Mouse (Mus musculus) adrenal gland, postnatal 10 days (tissue): ENCODE data around the gene S1pr5. TPM values are rescaled to one million over a fixed set of nuclear protein-coding genes. Genes with fewer than 3 reads are reported as not detected.
"Not testable (repeated sequence)": the region's sequence is repeated elsewhere in the genome, so short reads cannot be mapped to it uniquely, and the experiment has no call there.

Experiments
- DNase-seq: peaks from one replicate; pipeline ENCODE4 v3.0.0; 2021; ENCODE audit warnings: mixed read lengths
- long read RNA-seq, 2 experiments: library from polyadenylated mRNA; stranded (forward); transcript quantifications; one replicate each; pipeline ENCODE4 v2.0.0; 2021
- total RNA-seq, 2 experiments: library from RNA; stranded (reverse); gene quantifications; 2 replicates each; pipeline ENCODE4 v1.2.3; 2021

S1pr5 gene
- 1 to 10 TPM; 1.4 to 1.7 TPM for total RNA-seq
- long read RNA-seq, experiment 1, partial matches to known transcripts: 0 of 1 reads
- long read RNA-seq, experiment 1, other reads (novel, unspliced or antisense): 0 of 1 reads
- long read RNA-seq, experiment 2, partial matches to known transcripts: 1 of 4 reads
- long read RNA-seq, experiment 2, other reads (novel, unspliced or antisense): 2 of 4 reads

DNA sequence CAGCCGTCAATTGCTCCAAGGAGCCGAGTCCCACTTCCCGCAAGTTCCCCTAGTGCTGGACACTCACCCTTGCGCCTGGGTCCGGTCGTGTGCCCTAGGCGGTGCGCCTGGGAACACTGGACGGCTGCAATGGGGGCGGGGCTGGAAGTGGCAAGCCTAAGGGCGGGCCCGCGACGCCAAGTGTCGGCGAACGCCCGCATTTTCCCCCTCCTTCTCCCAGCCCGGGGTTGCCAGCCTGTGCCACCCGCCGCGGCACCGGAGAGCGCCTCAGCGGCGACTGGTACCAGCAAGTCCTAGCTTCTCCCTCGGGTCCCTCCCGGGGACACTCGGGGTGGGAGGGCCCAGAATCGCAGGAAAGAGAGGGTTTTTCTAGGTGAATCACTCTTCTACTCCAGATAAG is at the start of gene S1pr5:
Gene S1pr5, minus strand, starts transcription at position 118 of the 400 bp plus-strand sequence.
- peak; percentile 83 for DNase-seq

- no peak for DNase-seq
Observed at GRCm38 (mm10) chr9:21292271-21292670, 44.0 kb upstream of the S1pr5 start.

GRCm38 (mm10) chr9:21291868-21292267 is 43.6 kb upstream of the S1pr5 start:
- not testable (repeated sequence) for DNase-seq

DNA sequence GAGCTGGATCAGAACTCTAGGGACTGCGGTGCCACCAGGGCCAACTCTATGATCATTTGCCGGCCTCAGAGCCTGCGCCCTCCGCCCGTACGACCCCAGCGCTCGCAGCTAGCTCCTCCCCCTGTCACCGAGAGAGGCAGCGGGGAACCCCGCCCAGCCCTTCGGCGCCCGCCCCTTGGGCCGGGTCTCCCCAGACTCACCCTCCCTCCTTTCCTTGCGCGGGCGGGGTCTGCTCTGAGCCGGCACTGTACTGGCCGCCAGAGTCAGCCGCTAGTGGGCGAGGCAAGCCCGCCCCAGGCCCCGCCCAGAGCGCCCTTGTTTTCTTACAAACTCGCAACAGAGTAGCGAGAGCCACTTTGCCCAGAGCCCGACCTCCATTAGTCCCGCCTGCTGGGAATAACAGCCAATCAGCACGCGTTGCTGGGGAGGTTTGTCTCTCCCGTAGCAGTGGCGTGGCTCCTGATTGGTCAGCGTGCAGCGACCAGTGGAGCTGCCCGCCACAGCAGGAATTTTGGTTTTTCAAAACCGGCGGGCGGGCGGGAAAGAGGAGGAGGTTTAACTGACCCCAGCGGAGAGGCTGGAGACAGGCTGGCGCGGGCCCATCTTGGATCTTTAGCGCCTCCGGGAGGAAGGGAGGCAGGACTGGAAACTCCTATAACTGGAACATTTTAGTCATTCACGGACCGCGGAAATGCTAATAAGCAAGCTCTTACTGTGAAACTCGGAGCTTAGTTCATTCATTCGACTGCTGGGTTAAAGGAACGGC is 43.0 kb upstream of the S1pr5 start, which contains the start of gene Cdkn2d:
Gene Cdkn2d, minus strand, starts transcription at position 386 of the 766 bp plus-strand sequence.
- DNase-seq: peak; percentile 100

- no peak for DNase-seq
Observed at GRCm38 (mm10) chr9:21290589-21290988, 42.3 kb upstream of the S1pr5 start.

DNA sequence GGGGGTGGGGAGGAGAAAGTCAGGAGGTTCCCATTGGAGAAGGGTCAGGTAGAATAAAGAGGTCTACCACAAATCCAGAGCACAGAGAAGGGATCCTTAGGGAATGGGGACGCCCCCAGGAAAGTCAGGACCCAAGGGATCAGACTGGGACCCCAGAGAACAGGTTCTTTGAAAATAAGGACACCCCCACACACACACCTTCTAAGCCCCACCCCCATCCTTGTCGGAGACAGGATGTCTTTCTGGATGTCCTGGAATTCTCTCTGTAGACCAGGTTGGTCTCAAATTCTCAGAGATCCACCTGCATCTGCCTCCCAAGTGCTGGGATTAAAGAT is 41.1 kb upstream of the S1pr5 start:
- no peak for DNase-seq

GRCm38 (mm10) chr9:21288404-21289336 is 40.4 kb upstream of the S1pr5 start:
- DNase-seq: peak; percentile 51

DNA sequence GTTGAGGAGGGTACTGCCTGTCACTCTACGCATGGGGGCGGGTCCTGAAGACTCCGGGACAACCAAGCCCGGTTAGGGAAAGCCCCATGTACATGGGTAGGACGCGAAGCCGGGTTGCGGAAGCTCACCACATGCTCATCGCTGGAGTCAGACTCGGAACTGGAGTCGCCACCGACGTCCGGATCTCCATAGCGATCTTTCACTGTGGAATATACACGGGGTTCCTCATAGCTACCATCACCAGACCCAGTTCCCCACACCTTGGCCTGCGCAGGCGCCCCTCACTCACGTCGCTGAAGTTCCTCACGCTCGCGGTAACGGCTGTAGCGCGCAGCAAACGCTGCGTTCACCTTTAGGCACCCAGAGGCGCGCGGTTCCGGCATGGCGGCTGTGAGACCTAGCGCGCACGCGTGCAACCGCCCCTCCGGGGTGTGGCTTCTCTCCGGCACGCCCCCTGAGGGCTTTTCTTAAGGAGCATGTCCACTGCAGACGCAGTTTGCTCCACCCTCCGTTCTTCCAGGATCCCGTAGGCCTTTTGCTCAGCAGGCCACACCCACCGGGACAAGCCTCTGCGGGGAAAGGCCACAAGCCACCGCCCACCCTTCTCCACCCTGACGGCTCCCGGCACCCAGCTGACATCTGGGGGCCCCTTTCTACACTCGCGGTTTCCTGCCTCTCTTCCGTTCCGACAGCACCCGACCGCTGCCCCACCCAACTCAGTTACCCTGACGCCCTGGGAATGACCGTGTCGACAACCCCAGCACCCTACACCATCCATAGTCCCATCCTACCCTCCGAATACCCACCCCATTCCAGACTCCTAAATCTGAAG is 39.5 kb upstream of the S1pr5 start, which contains the start of gene Kri1:
Gene Kri1, minus strand, starts transcription at position 399 of the 832 bp plus-strand sequence.
- DNase-seq: peak; percentile 98

DNA sequence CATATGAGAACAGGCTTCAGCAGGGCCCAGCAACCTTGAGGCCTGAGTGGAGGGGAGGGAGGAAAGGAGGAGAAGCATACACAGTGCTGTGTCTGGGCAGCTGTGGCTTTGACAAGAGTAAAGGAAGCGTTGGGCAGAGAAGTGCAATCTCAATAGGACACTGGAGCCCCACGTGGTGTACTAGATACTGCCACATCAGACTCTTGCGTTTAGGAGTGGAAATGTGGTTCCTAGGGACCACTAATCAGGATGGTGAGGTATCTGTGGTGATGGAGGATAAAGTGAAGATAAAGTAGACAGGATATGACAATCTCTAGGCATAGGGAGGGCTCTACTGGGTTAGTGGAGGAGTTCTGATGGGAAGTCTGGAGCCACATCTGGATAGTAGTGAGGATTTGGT is 38.5 kb upstream of the S1pr5 start:
- no peak for DNase-seq

GRCm38 (mm10) chr9:21283994-21284393 is 35.8 kb upstream of the S1pr5 start:
- no peak for DNase-seq

DNA sequence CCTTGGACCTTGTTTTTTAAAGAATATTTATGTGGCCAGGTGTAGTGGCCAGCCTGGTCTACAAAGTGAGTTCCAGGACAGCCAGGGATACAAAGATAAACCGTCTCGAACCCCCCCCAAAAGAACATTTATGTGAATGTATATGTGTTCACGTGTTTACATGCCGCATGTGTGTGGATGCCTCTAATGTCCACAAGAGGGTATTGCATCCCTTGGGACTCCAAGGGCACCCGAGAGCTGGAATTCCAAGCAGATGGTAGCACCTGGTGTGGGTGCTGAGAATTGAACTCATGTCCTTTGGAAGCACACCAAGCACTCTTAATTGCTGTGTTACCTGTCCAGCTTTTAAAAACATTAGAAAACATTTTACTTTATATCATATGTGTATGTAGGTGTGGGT is 35.3 kb upstream of the S1pr5 start:
- DNase-seq: no peak

GRCm38 (mm10) chr9:21277776-21278175 is 29.5 kb upstream of the S1pr5 start:
- DNase-seq: peak; percentile 72

DNA sequence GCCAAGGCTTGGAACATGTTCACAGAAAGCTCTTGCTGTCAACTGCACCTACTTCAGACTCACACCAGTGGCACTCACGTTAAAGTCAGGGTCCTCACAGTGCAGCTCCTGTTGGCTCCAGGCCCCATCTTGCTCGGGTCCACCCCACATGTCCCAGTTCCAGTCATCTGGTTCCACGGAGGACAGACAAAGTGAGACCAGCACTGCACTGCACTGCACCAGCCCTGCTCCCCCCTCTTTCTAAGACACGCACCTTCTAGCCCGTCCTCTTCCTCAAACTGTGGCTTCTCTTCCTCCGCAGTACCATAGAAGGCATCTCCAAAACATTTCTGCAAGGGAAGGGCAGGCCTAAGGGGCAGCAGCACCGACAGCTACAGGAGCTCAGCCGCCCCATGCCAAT is 28.1 kb upstream of the S1pr5 start:
- DNase-seq: no peak

- DNase-seq: no peak
Observed at GRCm38 (mm10) chr9:21275727-21276126, 27.5 kb upstream of the S1pr5 start.

DNA sequence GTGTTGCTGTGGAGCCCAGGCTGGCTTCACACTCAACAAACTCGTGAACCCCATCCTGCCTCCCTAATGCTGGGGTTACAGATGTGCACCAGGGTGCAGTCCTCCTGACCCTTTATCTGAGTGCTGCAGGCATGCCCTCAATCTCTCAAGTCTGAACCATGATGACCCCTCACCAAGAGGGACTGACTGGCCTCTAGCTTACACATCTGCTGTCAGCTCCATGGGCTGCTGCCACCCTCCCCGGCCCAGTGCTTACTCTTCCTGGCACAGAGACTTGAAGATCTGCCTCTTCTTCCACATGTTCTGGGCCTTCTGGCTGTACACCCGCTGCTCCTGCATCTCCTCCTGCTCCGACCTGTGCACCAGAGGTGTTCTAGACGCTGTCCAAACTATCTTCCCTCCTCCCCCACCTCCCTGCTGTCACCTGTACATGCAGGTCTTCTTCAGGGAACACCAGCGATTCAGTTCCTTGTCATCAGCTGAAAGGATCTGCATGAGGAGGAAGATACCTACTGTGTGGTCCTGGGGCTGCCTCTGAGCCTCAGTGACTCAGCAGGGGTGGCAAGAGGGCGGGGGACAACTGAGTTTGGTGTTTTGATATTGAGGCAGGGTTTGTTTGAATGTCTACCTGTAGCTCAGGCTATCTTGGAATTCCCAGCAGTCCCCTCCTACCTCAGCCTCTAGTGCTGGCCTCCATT is 26.9 kb upstream of the S1pr5 start:
- DNase-seq: no peak

DNA sequence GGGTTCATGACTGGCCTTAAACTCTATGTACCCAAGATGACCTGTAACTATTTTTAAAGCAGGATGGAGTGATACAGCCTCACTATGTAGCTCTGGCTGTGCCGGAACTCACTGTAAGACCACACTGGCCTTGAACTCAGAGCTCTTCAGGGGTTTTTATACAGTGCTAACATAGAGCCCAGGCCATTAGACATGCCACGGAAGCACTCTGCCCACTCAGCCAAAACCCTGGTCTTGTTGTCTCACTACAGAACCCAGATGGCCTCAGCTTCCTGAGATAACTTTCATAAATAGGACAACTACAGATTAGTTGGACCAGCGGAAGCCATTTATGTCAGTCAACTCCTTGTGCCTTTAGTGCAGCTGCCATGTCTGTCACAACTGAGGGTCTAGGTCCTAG is 26.1 kb upstream of the S1pr5 start:
- DNase-seq: no peak

DNA sequence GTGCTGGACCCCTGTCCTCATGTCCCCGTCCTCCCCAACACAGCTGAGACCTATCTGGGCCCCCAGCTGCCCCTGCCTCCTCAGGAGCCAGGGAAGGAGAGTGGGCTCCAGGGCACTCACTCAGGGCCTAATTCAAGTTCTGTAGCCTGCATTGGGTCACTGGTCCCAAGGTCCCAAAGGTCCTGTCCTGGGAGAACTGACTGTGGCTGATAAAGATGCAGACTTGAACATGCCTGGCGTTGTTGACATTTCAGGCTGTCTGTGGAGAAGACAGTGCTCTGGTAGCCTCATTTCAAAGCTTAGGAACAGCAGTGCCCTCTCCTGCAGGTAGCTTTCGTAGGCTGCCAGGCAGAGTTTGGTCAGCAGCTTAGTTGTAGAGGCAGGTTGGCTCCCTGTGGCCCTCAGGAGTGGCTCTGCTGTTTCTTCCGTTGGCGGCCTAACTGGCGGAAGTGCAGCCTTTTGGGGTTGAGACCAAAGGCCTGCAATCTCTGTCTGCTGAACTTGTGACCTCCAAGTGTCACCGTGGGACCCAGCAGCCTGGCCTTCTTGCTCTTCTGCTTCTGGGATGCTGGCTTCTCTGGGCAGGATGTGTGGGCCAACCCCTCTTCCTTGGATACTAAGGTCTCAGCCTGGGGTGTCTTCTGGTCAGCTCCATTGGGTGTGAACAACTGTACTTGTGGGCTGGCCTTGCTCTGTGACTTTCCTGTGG is 25.4 kb upstream of the S1pr5 start:
- DNase-seq: peak; percentile 44

DNA sequence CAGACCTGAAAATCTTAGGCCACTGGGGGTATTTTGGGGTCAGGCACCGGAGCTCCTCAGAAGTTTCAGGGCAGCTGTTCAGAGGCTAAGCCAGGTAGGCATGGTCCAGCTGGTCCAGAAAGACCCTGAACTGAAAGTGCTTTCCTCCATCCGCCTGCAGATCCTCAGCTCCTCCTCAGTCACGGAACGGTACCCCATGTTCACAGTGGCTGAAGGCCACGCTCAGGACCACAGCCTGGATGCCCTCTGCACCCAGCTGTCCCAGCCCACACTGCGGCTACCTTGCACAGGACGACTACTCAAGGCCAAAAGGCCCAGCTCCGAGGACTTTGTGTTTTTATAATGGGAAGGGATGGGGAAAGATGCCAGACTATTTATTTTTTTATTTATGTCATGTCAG is 24.9 kb upstream of the S1pr5 start:
- DNase-seq: no peak

DNA sequence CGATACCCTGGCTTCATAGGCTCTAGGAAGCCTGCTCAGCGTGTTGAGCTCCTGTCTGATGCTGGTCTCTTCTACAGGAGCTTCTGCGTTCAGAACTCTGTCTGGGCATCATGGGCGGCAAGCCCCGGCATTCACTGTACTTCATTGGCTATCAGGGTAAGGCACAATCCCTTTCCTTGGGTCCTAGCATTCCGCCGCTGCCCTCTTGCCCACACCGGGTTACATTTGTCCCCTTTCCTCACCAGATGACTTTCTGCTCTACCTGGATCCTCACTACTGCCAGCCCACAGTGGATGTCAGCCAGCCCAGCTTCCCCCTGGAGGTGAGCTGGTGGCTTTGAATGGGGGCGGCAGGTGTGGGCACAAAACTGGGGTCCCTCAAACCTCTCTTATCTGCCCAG is 24.1 kb upstream of the S1pr5 start:
- no peak for DNase-seq

GRCm38 (mm10) chr9:21269590-21269989 is 21.3 kb upstream of the S1pr5 start:
- DNase-seq: not testable (repeated sequence)

DNA sequence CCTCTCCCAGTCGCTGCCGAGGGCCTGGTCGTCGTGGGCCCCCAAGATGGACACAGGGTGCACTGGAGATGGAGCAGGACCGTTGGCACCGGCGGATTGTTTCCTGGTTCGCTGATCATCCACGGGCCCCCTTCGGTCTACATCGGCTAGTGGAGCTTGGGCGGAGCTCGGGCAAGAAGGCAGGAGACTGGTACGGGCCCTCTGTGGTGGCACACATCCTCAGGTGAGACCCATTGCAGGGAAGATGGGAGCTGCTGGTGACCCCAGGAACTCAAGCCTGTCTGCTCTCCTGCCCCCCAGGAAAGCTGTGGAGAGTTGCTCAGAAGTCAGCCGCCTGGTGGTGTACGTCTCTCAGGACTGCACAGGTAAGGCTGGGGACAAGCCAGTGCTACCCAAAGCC is 20.1 kb upstream of the S1pr5 start:
- DNase-seq: no peak
